Mouse (Mus musculus) MEL (cell line): ENCODE results near the gene Utp11. TPM values are rescaled to one million over a fixed set of nuclear protein-coding genes. Genes with fewer than 3 reads are reported as not detected.

Experiments
- DNase-seq: peaks from one replicate; pipeline ENCODE4 v3.0.0; 2011; ENCODE audit warnings: low read depth, low spot score
- H3K27ac ChIP-seq: 2 replicates; pipeline ENCODE4 v1.5.1; 2012; ENCODE audit warnings: low read depth, mild to moderate bottlenecking, control low read depth, low read length, moderate library complexity; ENCODE audit not compliant: control insufficient read depth
- H3K27me3 ChIP-seq, 2 experiments: fragments of 150-350 bp in 1 of 2; sonication (generic) in 1 of 2; 2 replicates each; pipeline ENCODE4 v1.6.1; 2012; ENCODE audit warnings: low read length in 2 of 2, mild to moderate bottlenecking in 2 of 2, improper control_type of control experiment in 1 of 2, moderate library complexity in 1 of 2; ENCODE audit not compliant: insufficient read depth in 2 of 2, control insufficient read depth in 1 of 2
- H3K36me3 ChIP-seq, 2 experiments: 2 replicates each; pipeline ENCODE4 v1.6.1; 2012 to 2014; ENCODE audit warnings: low read length in 2 of 2, improper control_type of control experiment in 1 of 2, inconsistent platforms in 1 of 2, mild to moderate bottlenecking in 1 of 2; ENCODE audit not compliant: insufficient read depth in 2 of 2, control insufficient read depth in 1 of 2
- H3K4me1 ChIP-seq, 2 experiments: fragments of 150-350 bp in 1 of 2; sonication (generic) in 1 of 2; 2 replicates each; pipeline ENCODE4 v1.6.1; 2012; ENCODE audit warnings: low read length in 2 of 2, improper control_type of control experiment in 1 of 2, mild to moderate bottlenecking in 1 of 2; ENCODE audit not compliant: insufficient read depth in 2 of 2, control insufficient read depth in 1 of 2
- H3K4me3 ChIP-seq, 2 experiments: fragments of 150-350 bp in 1 of 2; sonication (generic) in 1 of 2; 2 replicates each; pipeline ENCODE4 v1.5.1; 2012; ENCODE audit warnings: low read depth in 2 of 2, low read length in 2 of 2, mild to moderate bottlenecking in 2 of 2, moderate library complexity in 2 of 2, control low read depth in 1 of 2, improper control_type of control experiment in 1 of 2; ENCODE audit not compliant: control insufficient read depth in 1 of 2, insufficient read depth in 1 of 2
- H3K79me2 ChIP-seq: 2 replicates; pipeline ENCODE4 v1.6.1; 2012; ENCODE audit warnings: mild to moderate bottlenecking, low read length, moderate library complexity; ENCODE audit not compliant: control insufficient read depth, poor library complexity, insufficient read depth
- H3K9ac ChIP-seq: 2 replicates; pipeline ENCODE4 v1.6.1; 2012; ENCODE audit warnings: low read depth, mild to moderate bottlenecking, control low read depth, low read length, moderate library complexity; ENCODE audit not compliant: control insufficient read depth, poor library complexity, severe bottlenecking
- H3K9me3 ChIP-seq: fragments of 150-350 bp; sonication (generic); replicated peaks from 2 replicates; pipeline ENCODE4 v1.6.1; 2012; ENCODE audit warnings: mild to moderate bottlenecking, low read length, improper control_type of control experiment, moderate library complexity; ENCODE audit not compliant: insufficient read depth
- CHD1 ChIP-seq: IDR thresholded peaks from 2 replicates; pipeline ENCODE4 v1.6.1; 2012; ENCODE audit warnings: low read depth, mild to moderate bottlenecking, inconsistent platforms, low read length, improper control_type of control experiment
- CTCF ChIP-seq, 3 experiments: IDR thresholded peaks in 2 of 3; conservative IDR thresholded peaks in 1 of 3; 2 replicates each; pipeline ENCODE4 v1.5.1; 2011 to 2012; ENCODE audit warnings: low read length in 3 of 3, low read depth in 2 of 3, mild to moderate bottlenecking in 2 of 3, improper control_type of control experiment in 1 of 3, inconsistent platforms in 1 of 3, mixed read lengths in 1 of 3, moderate library complexity in 1 of 3; ENCODE audit not compliant: control insufficient read depth in 1 of 3, insufficient read depth in 1 of 3, poor library complexity in 1 of 3, severe bottlenecking in 1 of 3
- E2F4 ChIP-seq: IDR thresholded peaks from 2 replicates; pipeline ENCODE4 v1.6.1; 2011; ENCODE audit warnings: low read depth, low read length, improper control_type of control experiment, borderline replicate concordance
- ELF1 ChIP-seq: IDR thresholded peaks from 2 replicates; pipeline ENCODE4 v1.6.1; 2014; ENCODE audit warnings: low read depth, mild to moderate bottlenecking, inconsistent platforms, low read length, improper control_type of control experiment, moderate library complexity
- EP300 ChIP-seq, 2 experiments: IDR thresholded peaks; 2 replicates each; pipeline ENCODE4 v1.6.1; 2011; ENCODE audit warnings: improper control_type of control experiment in 2 of 2, low read length in 2 of 2, low read depth in 1 of 2, mild to moderate bottlenecking in 1 of 2
- ETS1 ChIP-seq: IDR thresholded peaks from 2 replicates; pipeline ENCODE4 v1.6.1; 2012; ENCODE audit warnings: low read depth, mild to moderate bottlenecking, inconsistent platforms, low read length, improper control_type of control experiment, moderate library complexity
- GABPA ChIP-seq: IDR thresholded peaks from 2 replicates; pipeline ENCODE4 v1.6.1; 2012; ENCODE audit warnings: low read depth, mild to moderate bottlenecking, inconsistent platforms, low read length, improper control_type of control experiment, moderate library complexity
- GATA1 ChIP-seq: IDR thresholded peaks from 2 replicates; pipeline ENCODE4 v1.6.1; 2011; ENCODE audit warnings: low read depth, low read length, improper control_type of control experiment
- HCFC1 ChIP-seq: IDR thresholded peaks from 2 replicates; pipeline ENCODE4 v1.6.1; 2012; ENCODE audit warnings: low read depth, mild to moderate bottlenecking, inconsistent platforms, low read length, improper control_type of control experiment, moderate library complexity
- JUND ChIP-seq: IDR thresholded peaks from 2 replicates; pipeline ENCODE4 v1.6.1; 2011; ENCODE audit warnings: low read depth, mild to moderate bottlenecking, improper control_type of control experiment, low read length
- MAX ChIP-seq: IDR thresholded peaks from 2 replicates; pipeline ENCODE4 v1.6.1; 2011; ENCODE audit warnings: low read length, improper control_type of control experiment
- MYB ChIP-seq: IDR thresholded peaks from 2 replicates; pipeline ENCODE4 v1.6.1; 2011; ENCODE audit warnings: mild to moderate bottlenecking, low read depth, low read length, improper control_type of control experiment
- NELFE ChIP-seq: IDR thresholded peaks from 2 replicates; pipeline ENCODE4 v1.6.1; 2011; ENCODE audit warnings: low read depth, low read length, improper control_type of control experiment
- NRF1 ChIP-seq: IDR thresholded peaks from 2 replicates; pipeline ENCODE4 v1.6.1; 2014; ENCODE audit warnings: low read depth, mild to moderate bottlenecking, inconsistent platforms, low read length, improper control_type of control experiment, moderate library complexity; ENCODE audit not compliant: poor library complexity, insufficient read depth, severe bottlenecking
- POLR2A ChIP-seq, 2 experiments: IDR thresholded peaks; 2 replicates each; pipeline ENCODE4 v1.6.1; 2011 to 2012; ENCODE audit warnings: low read length in 2 of 2, mild to moderate bottlenecking in 2 of 2, control low read depth in 1 of 2, improper control_type of control experiment in 1 of 2, low read depth in 1 of 2, moderate library complexity in 1 of 2; ENCODE audit not compliant: control insufficient read depth in 1 of 2, insufficient read depth in 1 of 2, poor library complexity in 1 of 2
- RAD21 ChIP-seq: IDR thresholded peaks from 2 replicates; pipeline ENCODE4 v1.6.1; 2011; ENCODE audit warnings: mild to moderate bottlenecking, low read depth, low read length, improper control_type of control experiment
- RCOR1 ChIP-seq: IDR thresholded peaks from 2 replicates; pipeline ENCODE4 v1.6.1; 2012; ENCODE audit warnings: low read depth, mild to moderate bottlenecking, inconsistent platforms, low read length, improper control_type of control experiment
- SMC3 ChIP-seq: IDR thresholded peaks from 2 replicates; pipeline ENCODE4 v1.6.1; 2011; ENCODE audit warnings: low read depth, low read length, improper control_type of control experiment
- TAL1 ChIP-seq: IDR thresholded peaks from 2 replicates; pipeline ENCODE4 v1.6.1; 2012; ENCODE audit warnings: mild to moderate bottlenecking, inconsistent platforms, low read length, moderate library complexity, mixed read lengths
- TCF12 ChIP-seq: IDR thresholded peaks from 2 replicates; pipeline ENCODE4 v1.6.1; 2014; ENCODE audit warnings: low read depth, mild to moderate bottlenecking, inconsistent platforms, low read length, improper control_type of control experiment, moderate library complexity
- USF1 ChIP-seq: IDR thresholded peaks from 2 replicates; pipeline ENCODE4 v1.6.1; 2014; ENCODE audit warnings: low read depth, mild to moderate bottlenecking, inconsistent platforms, low read length, improper control_type of control experiment, moderate library complexity
- ZNF384 ChIP-seq: IDR thresholded peaks from 2 replicates; pipeline ENCODE4 v1.6.1; 2012; ENCODE audit warnings: low read depth, mild to moderate bottlenecking, inconsistent platforms, low read length, improper control_type of control experiment
- polyA plus RNA-seq, 2 experiments: library from polyadenylated mRNA; stranded (reverse) in 1 of 2; unstranded in 1 of 2; fragments of >175 nt in 1 of 2; fragments of >200 nt in 1 of 2; gene quantifications; 2 replicates each; pipeline versions ENCODE4 v1.2.1 to v1.2.4; 2012; ENCODE audit warnings: low replicate concordance in 2 of 2, low read depth in 1 of 2; ENCODE audit not compliant: insufficient read length in 2 of 2, insufficient read depth in 1 of 2, missing spikeins in 1 of 2
- total RNA-seq: library from RNA; depleted of rRNA; stranded (reverse); fragments of 300-350 nt; gene quantifications from 2 replicates; pipeline ENCODE4 v1.2.3, GENCODE M21; 2012

Gene Utp11
- total and polyA plus RNA-seq, 3 experiments: 68.3 to 86.9 TPM; not detected in 1

DNA sequence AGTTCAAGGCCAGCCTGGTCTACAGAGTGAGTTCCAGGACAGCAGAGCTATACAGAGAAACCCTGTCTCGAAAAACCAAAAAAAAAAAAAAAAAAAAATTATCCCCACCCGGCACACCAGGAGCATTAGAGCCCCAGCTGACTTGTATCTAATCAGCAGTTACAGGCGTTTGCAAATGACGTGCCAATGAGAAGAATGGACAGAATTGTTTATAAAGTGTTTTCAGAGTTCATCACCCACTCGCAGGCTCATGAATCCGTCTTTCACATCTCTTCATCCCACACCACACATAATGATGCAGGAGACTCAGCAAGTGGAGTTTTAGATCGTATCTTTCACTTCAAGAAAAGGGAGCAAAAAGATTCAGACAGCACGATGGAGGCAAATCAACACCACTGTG, 7.9 kb downstream of the Utp11 start:
- no peak for DNase-seq
- Histone ChIP-seq H3K79me2 (peaks cover 18% of the 10 kb centered on the region), H3K27me3 (no peaks in the 10 kb centered on the region), H3K27ac (no peak overlapping the region), H3K9ac (no peak overlapping the region), H3K36me3 (peaks cover 4 to 33% of the 10 kb centered on the region in 2 experiments), H3K9me3 (no peaks in the 10 kb centered on the region), H3K4me3 (no peak overlapping the region), H3K4me1 (no peaks in the 10 kb centered on the region)
- TF ChIP-seq NELFE (no peak), TAL1 (no peak), ZNF384 (0 out of 2 replicates have a peak, but pooled peaks have one; percentile 14), JUND (no peak), GABPA (no peak), GATA1 (no peak), POLR2A (IDR thresholded peaks at IDR 0.05; ENCODE audit: control insufficient read depth in 1 of 2, insufficient read depth in 1 of 2, low read depth in 1 of 2, low read length in 2 of 2, poor library complexity in 1 of 2) (no peak), ETS1 (no peak), HCFC1 (no peak)

GRCm38 (mm10) chr4:124685004-124685403, 8.4 kb downstream of the Utp11 start:
- Histone ChIP-seq H3K36me3 (peaks cover 4 to 33% of the 10 kb centered on the region in 2 experiments), H3K4me3 (no peak overlapping the region), H3K27me3 (no peaks in the 10 kb centered on the region), H3K4me1 (no peaks in the 10 kb centered on the region), H3K9me3 (no peaks in the 10 kb centered on the region), H3K79me2 (peaks cover 16% of the 10 kb centered on the region), H3K27ac (no peak overlapping the region), H3K9ac (no peak overlapping the region)
- TF ChIP-seq RAD21 (peak; percentile 22), CTCF (IDR thresholded peaks at IDR 0.05 in 2 of 3, conservative IDR thresholded peaks at IDR 0.05 in 1 of 3; ENCODE audit: control insufficient read depth in 1 of 3, insufficient read depth in 1 of 3, low read depth in 2 of 3, low read length in 3 of 3, poor library complexity in 1 of 3, severe bottlenecking in 1 of 3) (peak; percentile 22 to 46 (median 31); a peak in 5 of 6 replicates), SMC3 (peak; percentile 33), GATA1 (no peak)
- DNase-seq: peak; percentile 44

- peaks cover 8% of the 10 kb centered on the region for H3K79me2 ChIP-seq
- DNase-seq: no peak
- H3K27ac ChIP-seq: no peak overlapping the region
- H3K4me1 ChIP-seq: no peaks in the 10 kb centered on the region
- no peak overlapping the region for H3K4me3 ChIP-seq
- H3K9ac ChIP-seq: no peak overlapping the region
- no peaks in the 10 kb centered on the region for H3K27me3 ChIP-seq
- no peaks in the 10 kb centered on the region for H3K9me3 ChIP-seq
- H3K36me3 ChIP-seq: peaks cover 2 to 33% of the 10 kb centered on the region in 2 experiments
- TF ChIP-seq CHD1 (no peak), MAX (no peak), RAD21 (no peak), MYB (no peak), TCF12 (no peak), GABPA (no peak), USF1 (no peak), RCOR1 (no peak), NRF1 (no peak), EP300 (IDR thresholded peaks at IDR 0.05; ENCODE audit: low read depth in 1 of 2, low read length in 2 of 2) (no peak), ELF1 (no peak), E2F4 (no peak), SMC3 (no peak)
These were observed 9.9 kb downstream of the Utp11 start for GRCm38 (mm10) chr4:124683474-124683873.
